Mouse (Mus musculus) forebrain, embryonic 11.5 days (tissue): ENCODE results near the gene Nptxr. TPM values are rescaled to one million over a fixed set of nuclear protein-coding genes. Genes with fewer than 3 reads are reported as not detected.

ENCODE experiments used
- ATAC-seq: fragments of 200-750 bp; cut with Nextera tagmentation; replicated peaks from 2 replicates; pipeline ENCODE4 v1.8.0; 2017; ENCODE audit warnings: moderate TSS enrichment; ENCODE audit not compliant: low FRiP score
- DNase-seq: peaks from one replicate; pipeline ENCODE4 v3.0.0-alpha.2; 2017; ENCODE audit warnings: low spot score
- H3K27ac ChIP-seq: fragments of 300-500 bp; sonication (generic); 2 replicates; pipeline ENCODE4 v1.5.1; 2014; ENCODE audit warnings: low read depth, low read length
- H3K27me3 ChIP-seq: fragments of 300-500 bp; sonication (generic); 2 replicates; pipeline ENCODE4 v1.6.1; 2014; ENCODE audit warnings: mild to moderate bottlenecking, low read length, mixed read lengths; ENCODE audit not compliant: control insufficient read depth, insufficient read depth
- H3K36me3 ChIP-seq: fragments of 300-500 bp; sonication (generic); 2 replicates; pipeline ENCODE4 v1.6.1; 2014; ENCODE audit warnings: mild to moderate bottlenecking, low read length, moderate library complexity, mixed read lengths; ENCODE audit not compliant: control insufficient read depth, insufficient read depth
- H3K4me1 ChIP-seq: fragments of 300-500 bp; sonication (generic); replicated peaks from 2 replicates; pipeline ENCODE4 v1.6.1; 2014; ENCODE audit warnings: low read length, mixed read lengths; ENCODE audit not compliant: control insufficient read depth, insufficient read depth
- H3K4me2 ChIP-seq: fragments of 300-500 bp; sonication (generic); 2 replicates; pipeline ENCODE4 v1.6.1; 2014; ENCODE audit warnings: low read depth, mild to moderate bottlenecking, low read length, moderate library complexity, mixed read lengths; ENCODE audit not compliant: severe bottlenecking
- H3K4me3 ChIP-seq: fragments of 300-500 bp; sonication (generic); 2 replicates; pipeline ENCODE4 v1.5.1; 2014; ENCODE audit warnings: low read depth, low read length
- H3K9ac ChIP-seq: fragments of 300-500 bp; sonication (generic); 2 replicates; pipeline ENCODE4 v1.6.1; 2014; ENCODE audit warnings: low read length
- H3K9me3 ChIP-seq: fragments of 300-500 bp; sonication (generic); 2 replicates; pipeline ENCODE4 v1.6.1; 2016; ENCODE audit warnings: low read length, mixed read lengths; ENCODE audit not compliant: control insufficient read depth
- WGBS: fragments of 180-500 bp; shearing (Covaris S2); extraction: QIAGEN DNeasy Blood & Tissue Kit; methylation state at CpG from one replicate; pipeline ENCODE4 v1.1.7; 2014; 5-methylcytosine and 5-hydroxymethylcytosine counted together
- polyA plus RNA-seq: library from polyadenylated mRNA; unstranded; fragments of >200 nt; fragmentation: Nextera tagmentation; extraction: Ambion mirVana; gene quantifications from 2 replicates; pipeline ENCODE4 v1.2.1, GENCODE M21; 2014

The Nptxr gene
- polyA plus RNA-seq, 1 experiment from 2014 or later, result 1.4 TPM

GRCm38 (mm10) chr15:79770629-79771240 is 33.8 kb downstream of the Nptxr start:
- Histone ChIP-seq H3K4me2 (no peak overlapping the region), H3K36me3 (no peaks in the 10 kb centered on the region), H3K27ac (no peak overlapping the region), H3K4me1 (peaks cover 5% of the 10 kb centered on the region; the same call in 1 of the 2 replicates), H3K27me3 (no peaks in the 10 kb centered on the region), H3K9me3 (no peaks in the 10 kb centered on the region), H3K9ac (no peak overlapping the region), H3K4me3 (no peak overlapping the region)
- ATAC-seq (no peak), DNase-seq (no peak)
- WGBS, result 89% methylated on average over 21 of the region's 21 CpGs

GRCm38 (mm10) chr15:79768302-79768701 is 36.3 kb downstream of the Nptxr start:
- Histone ChIP-seq H3K4me1 (peaks cover 1% of the 10 kb centered on the region; the same call in 1 of the 2 replicates), H3K27me3 (no peaks in the 10 kb centered on the region), H3K27ac (no peak overlapping the region), H3K9me3 (no peaks in the 10 kb centered on the region), H3K4me2 (no peak overlapping the region), H3K9ac (no peak overlapping the region), H3K36me3 (no peaks in the 10 kb centered on the region; the same call in 1 of the 2 replicates), H3K4me3 (no peak overlapping the region)
- 60% methylated on average over 6 of the region's 6 CpGs for WGBS
- DNase-seq (no peak), ATAC-seq (no peak)

GRCm38 (mm10) chr15:79767327-79767961 is 37.1 kb downstream of the Nptxr start:
- Histone ChIP-seq H3K27me3 (no peaks in the 10 kb centered on the region), H3K36me3 (no peaks in the 10 kb centered on the region; the same call in 1 of the 2 replicates), H3K9ac (no peak overlapping the region), H3K4me2 (no peak overlapping the region), H3K4me3 (no peak overlapping the region), H3K4me1 (no peaks in the 10 kb centered on the region), H3K9me3 (no peaks in the 10 kb centered on the region), H3K27ac (no peak overlapping the region)
- no peak for DNase-seq
- WGBS, result 92% methylated on average over 16 of the region's 16 CpGs
- no peak for ATAC-seq

- ATAC-seq (no peak), DNase-seq (no peak)
- no peaks in the 10 kb centered on the region for H3K9me3 ChIP-seq
- no peak overlapping the region for H3K9ac ChIP-seq
- no peak overlapping the region for H3K4me2 ChIP-seq
- no peak overlapping the region for H3K27ac ChIP-seq
- H3K27me3 ChIP-seq, result no peaks in the 10 kb centered on the region
- H3K4me3 ChIP-seq, result no peak overlapping the region
- no peaks in the 10 kb centered on the region; the same call in 1 of the 2 replicates for H3K36me3 ChIP-seq
- H3K4me1 ChIP-seq, result no peaks in the 10 kb centered on the region
- 89% methylated on average over 10 of the region's 10 CpGs for WGBS
These were observed 37.9 kb downstream of the Nptxr start for GRCm38 (mm10) chr15:79766586-79767071.

- no peaks in the 10 kb centered on the region for H3K27me3 ChIP-seq
- H3K27ac ChIP-seq, result no peak overlapping the region
- H3K36me3 ChIP-seq, result no peaks in the 10 kb centered on the region; the same call in 1 of the 2 replicates
- DNase-seq (no peak), ATAC-seq (no peak)
- H3K9ac ChIP-seq, result no peak overlapping the region
- no peak overlapping the region for H3K4me3 ChIP-seq
- WGBS, result 76% methylated on average over 10 of the region's 10 CpGs
- H3K9me3 ChIP-seq, result no peaks in the 10 kb centered on the region
- H3K4me2 ChIP-seq, result no peak overlapping the region
- no peaks in the 10 kb centered on the region for H3K4me1 ChIP-seq
These were observed 38.4 kb downstream of the Nptxr start for GRCm38 (mm10) chr15:79766168-79766567.

- Histone ChIP-seq H3K9ac (no peak overlapping the region), H3K27me3 (no peaks in the 10 kb centered on the region), H3K27ac (no peak overlapping the region), H3K36me3 (no peaks in the 10 kb centered on the region; the same call in 1 of the 2 replicates), H3K9me3 (no peaks in the 10 kb centered on the region), H3K4me1 (no peaks in the 10 kb centered on the region), H3K4me3 (no peak overlapping the region), H3K4me2 (no peak overlapping the region)
- ATAC-seq (no peak), DNase-seq (no peak)
- 83% methylated on average over 2 of the region's 2 CpGs for whole genome bisulfite sequencing
These were observed 39.2 kb downstream of the Nptxr start for GRCm38 (mm10) chr15:79765361-79765760.

- Histone ChIP-seq H3K4me2 (no peak overlapping the region), H3K4me3 (no peak overlapping the region), H3K27me3 (no peaks in the 10 kb centered on the region), H3K27ac (no peak overlapping the region), H3K9me3 (no peaks in the 10 kb centered on the region), H3K36me3 (no peaks in the 10 kb centered on the region; the same call in 1 of the 2 replicates), H3K9ac (no peak overlapping the region), H3K4me1 (no peaks in the 10 kb centered on the region)
- DNase-seq (no peak), ATAC-seq (no peak)
- 88% methylated on average over 11 of the region's 11 CpGs for WGBS
These were observed 39.9 kb downstream of the Nptxr start for GRCm38 (mm10) chr15:79764539-79765267.

GRCm38 (mm10) chr15:79763601-79764246 is 40.8 kb downstream of the Nptxr start:
- Histone ChIP-seq H3K36me3 (no peaks in the 10 kb centered on the region; the same call in 1 of the 2 replicates), H3K27ac (no peak overlapping the region), H3K9ac (no peak overlapping the region), H3K4me1 (no peaks in the 10 kb centered on the region), H3K27me3 (no peaks in the 10 kb centered on the region), H3K4me3 (no peak overlapping the region), H3K9me3 (no peaks in the 10 kb centered on the region), H3K4me2 (no peak overlapping the region)
- 92% methylated on average over 7 of the region's 7 CpGs for WGBS
- ATAC-seq (no peak), DNase-seq (no peak)
